In the genomic region with DNA sequence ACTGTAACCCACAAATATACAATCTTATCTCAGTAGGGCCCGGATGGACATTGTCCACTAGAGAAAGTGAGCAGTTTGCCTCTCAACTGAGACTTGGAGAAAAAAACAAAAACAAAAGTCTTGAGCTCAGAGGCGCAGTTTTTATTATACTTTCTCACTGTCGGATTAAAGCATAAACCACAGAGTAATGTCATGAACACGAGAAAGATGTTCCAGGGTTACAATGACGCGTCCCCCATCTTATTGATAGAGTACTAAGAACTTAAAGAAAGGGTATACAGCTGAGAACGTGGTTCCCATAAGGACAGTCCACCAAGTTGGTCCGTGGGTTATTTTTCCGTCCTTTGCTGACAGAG, we compare ENCODE assay signal across 8 mouse cellular contexts. TPM values are rescaled to one million over a fixed set of nuclear protein-coding genes. Genes with fewer than 3 reads are reported as not detected.
DNase-seq lines count a peak whose midpoint lies in the region; ATAC-seq and TF ChIP-seq lines count a peak whose summit lies in the region.

No protein-coding gene starts in this region.

- no peak for TF ChIP-seq CTCF in testis, adult 2 months (IDR thresholded peaks at IDR 0.05; ENCODE audit: control insufficient read depth, insufficient read depth, insufficient replicate concordance, low read depth, low read length)

- peak; percentile 32 for DNase-seq in cerebellum, adult 9-10 months
- DNase-seq in cerebellum, postnatal 10 days, result no peak
- DNase-seq in testis, postnatal 14 days (ENCODE audit: low spot score), result no peak
- no peak for DNase-seq in layer of hippocampus, postnatal 10 days (ENCODE audit: low spot score in 2 of 2)
- no peak for DNase-seq in gastrocnemius, postnatal 4 days (ENCODE audit: low spot score in 2 of 2)

- no peaks in the 10 kb centered on the region for H3K36me3 ChIP-seq in testis, adult 2 months (ENCODE audit: control insufficient read depth, insufficient read depth, low read length)
- no peaks in the 10 kb centered on the region for H3K36me3 ChIP-seq in limb, embryonic 15.5 days
- H3K36me3 ChIP-seq in stomach, embryonic 16.5 days (ENCODE audit: control insufficient read depth, insufficient read depth, low read length), result no peaks in the 10 kb centered on the region

- peaks cover 11% of the 10 kb centered on the region for H3K4me1 ChIP-seq in testis, adult 2 months (ENCODE audit: control insufficient read depth, insufficient read depth, low read length)
- peaks cover 7% of the 10 kb centered on the region for H3K4me1 ChIP-seq in limb, embryonic 15.5 days
- H3K4me1 ChIP-seq in stomach, embryonic 16.5 days (ENCODE audit: control insufficient read depth, insufficient read depth, low read length), result 0 out of 2 replicates have a peak, but pooled peaks cover 5% of the 10 kb centered on the region

- H3K9ac ChIP-seq in limb, embryonic 15.5 days, result peak overlapping the region; percentile 75; the same call in 1 of the 2 replicates
- H3K9ac ChIP-seq in stomach, embryonic 16.5 days (ENCODE audit: low read length), result peak overlapping the region; percentile 97

- peak overlapping the region; percentile 88 for H3K4me2 ChIP-seq in limb, embryonic 15.5 days
- H3K4me2 ChIP-seq in stomach, embryonic 16.5 days (ENCODE audit: low read depth, low read length), result peak overlapping the region; percentile 90

- TF ChIP-seq POLR2A in testis, adult 2 months (IDR thresholded peaks at IDR 0.05; ENCODE audit: control insufficient read depth, low read depth, low read length), result no peak

- peak overlapping the region; percentile 83 for H3K4me3 ChIP-seq in testis, adult 2 months (ENCODE audit: control insufficient read depth, low read depth, low read length)
- peak overlapping the region; percentile 75 for H3K4me3 ChIP-seq in limb, embryonic 15.5 days
- peak overlapping the region; percentile 92 for H3K4me3 ChIP-seq in stomach, embryonic 16.5 days (replicated peaks; ENCODE audit: low read length)

- WGBS in limb, embryonic 15.5 days, result 3% methylated on average over 9 of the region's 9 CpGs
- WGBS in stomach, embryonic 16.5 days, result 4% methylated on average over 9 of the region's 9 CpGs

- H3K27ac ChIP-seq in testis, adult 2 months (ENCODE audit: control insufficient read depth, insufficient read depth, low read depth, low read length), result peak overlapping the region; percentile 41; the same call in 1 of the 2 replicates
- peak overlapping the region; percentile 94; the same call in 1 of the 2 replicates for H3K27ac ChIP-seq in limb, embryonic 15.5 days
- peak overlapping the region; percentile 97 for H3K27ac ChIP-seq in stomach, embryonic 16.5 days (ENCODE audit: low read length)

- ATAC-seq in limb, embryonic 15.5 days (ENCODE audit: insufficient number of reproducible peaks, low FRiP score, low TSS enrichment, low read depth), result no peak
- ATAC-seq in stomach, embryonic 16.5 days (ENCODE audit: insufficient read depth, low FRiP score), result no peak

- H3K27me3 ChIP-seq in testis, adult 2 months (ENCODE audit: control insufficient read depth, insufficient read depth, low read length), result no peaks in the 10 kb centered on the region
- no peaks in the 10 kb centered on the region for H3K27me3 ChIP-seq in limb, embryonic 15.5 days
- no peaks in the 10 kb centered on the region for H3K27me3 ChIP-seq in stomach, embryonic 16.5 days (ENCODE audit: control insufficient read depth, insufficient read depth, low read length)

- H3K9me3 ChIP-seq in limb, embryonic 15.5 days, result no peaks in the 10 kb centered on the region
- no peaks in the 10 kb centered on the region; the same call in 1 of the 2 replicates for H3K9me3 ChIP-seq in stomach, embryonic 16.5 days (replicated peaks; ENCODE audit: control insufficient read depth, low read length)

RNA-seq across cellular contexts. Expression of gene Elf2, which starts 1.1 kb away (rescaled TPM):
- polyA plus RNA-seq in testis, adult 2 months (2012; rRNA removed), result 83.2 and 87.8 TPM in 2 replicates
- polyA plus RNA-seq in limb, embryonic 15.5 days (2015; fragmentation: Nextera tagmentation; extraction: Ambion mirVana), result 46.6 and 74.3 TPM in 2 replicates
- polyA plus RNA-seq in stomach, embryonic 16.5 days (2015; fragmentation: Nextera tagmentation; extraction: Ambion mirVana), result 58.2 and 58.7 TPM in 2 replicates
- total RNA-seq in layer of hippocampus, postnatal 10 days (2021), result 10 to 100 TPM; 37.4 to 40.1 TPM
- 10 to 100 TPM; 63.4 to 77.1 TPM for total RNA-seq in gastrocnemius, postnatal 4 days (2021)

RNA-seq across cellular contexts. Expression of gene Mgarp, which starts 57.2 kb away (rescaled TPM):
- polyA plus RNA-seq in testis, adult 2 months (2012; rRNA removed), result 17.9 and 19.9 TPM in 2 replicates
- 6.7 TPM in 2 replicates for polyA plus RNA-seq in limb, embryonic 15.5 days (2015; fragmentation: Nextera tagmentation; extraction: Ambion mirVana)
- polyA plus RNA-seq in stomach, embryonic 16.5 days (2015; fragmentation: Nextera tagmentation; extraction: Ambion mirVana), result 4.2 and 4.5 TPM in 2 replicates
- total RNA-seq in layer of hippocampus, postnatal 10 days (2021), result not detected
- 1 to 10 TPM in 1 of 2 experiments, under 1 TPM in 1; 0.44 to 1.0 TPM for total RNA-seq in gastrocnemius, postnatal 4 days (2021)

Comparison
In these comparisons a context has a peak if more than half of its experiments do, and no peak if none do; other contexts are left out.
1. H3K27ac ChIP-seq: peak in every context shown above with its lines; median percentile 97 in stomach, embryonic 16.5 days; 94 in limb, embryonic 15.5 days; 41 in testis, adult 2 months.